Mouse (Mus musculus) midbrain, embryonic 14.5 days (tissue): ENCODE measurements around the gene Gadd45b. TPM values are rescaled to one million over a fixed set of nuclear protein-coding genes. Genes with fewer than 3 reads are reported as not detected.

Source experiments
- ATAC-seq: fragments of 200-750 bp; cut with Nextera tagmentation; 2 replicates; pipeline ENCODE4 v1.8.0; 2017; ENCODE audit warnings: moderate number of reproducible peaks, moderate library complexity; ENCODE audit not compliant: low FRiP score, low TSS enrichment
- DNase-seq: peaks from one replicate; pipeline ENCODE4 v3.0.0-alpha.2; 2015
- H3K27ac ChIP-seq: fragments of 300-500 bp; sonication (generic); replicated peaks from 2 replicates; pipeline ENCODE4 v1.5.1; 2014; ENCODE audit warnings: mild to moderate bottlenecking, low read depth, low read length, moderate library complexity
- H3K27me3 ChIP-seq: fragments of 300-500 bp; sonication (generic); 2 replicates; pipeline ENCODE4 v1.6.1; 2014; ENCODE audit warnings: low read length, control low read depth, mixed read lengths; ENCODE audit not compliant: control insufficient read depth, insufficient read depth
- H3K36me3 ChIP-seq: fragments of 300-500 bp; sonication (generic); 2 replicates; pipeline ENCODE4 v1.6.1; 2014; ENCODE audit warnings: low read length, control low read depth; ENCODE audit not compliant: control insufficient read depth, insufficient read depth
- H3K4me1 ChIP-seq: fragments of 300-500 bp; sonication (generic); 2 replicates; pipeline ENCODE4 v1.6.1; 2014; ENCODE audit warnings: mild to moderate bottlenecking, antibody characterized with exemption, low read length, control low read depth; ENCODE audit not compliant: control insufficient read depth, insufficient read depth
- H3K4me2 ChIP-seq: fragments of 300-500 bp; sonication (generic); 2 replicates; pipeline ENCODE4 v1.6.1; 2014; ENCODE audit warnings: mild to moderate bottlenecking, low read length, moderate library complexity
- H3K4me3 ChIP-seq: fragments of 300-500 bp; sonication (generic); replicated peaks from 2 replicates; pipeline ENCODE4 v1.5.1; 2014; ENCODE audit warnings: low read depth, low read length
- H3K9ac ChIP-seq: fragments of 300-500 bp; sonication (generic); replicated peaks from 2 replicates; pipeline ENCODE4 v1.6.1; 2014; ENCODE audit warnings: mild to moderate bottlenecking, low read length, moderate library complexity
- H3K9me3 ChIP-seq: fragments of 300-500 bp; sonication (generic); 2 replicates; pipeline ENCODE4 v1.6.1; 2016; ENCODE audit warnings: low read length, control low read depth, mixed read lengths; ENCODE audit not compliant: control insufficient read depth
- WGBS: fragments of 180-500 bp; shearing (Covaris S2); extraction: QIAGEN DNeasy Blood & Tissue Kit; methylation state at CpG from one replicate; pipeline ENCODE4 v1.1.7; 2014; 5-methylcytosine and 5-hydroxymethylcytosine counted together
- polyA plus RNA-seq: library from polyadenylated mRNA; unstranded; fragments of >200 nt; fragmentation: Nextera tagmentation; extraction: Ambion mirVana; gene quantifications from 2 replicates; pipeline ENCODE4 v1.2.1, GENCODE M21; 2014

Gadd45b gene
- 4.3 and 8.0 TPM in 2 replicates for polyA plus RNA-seq

DNA sequence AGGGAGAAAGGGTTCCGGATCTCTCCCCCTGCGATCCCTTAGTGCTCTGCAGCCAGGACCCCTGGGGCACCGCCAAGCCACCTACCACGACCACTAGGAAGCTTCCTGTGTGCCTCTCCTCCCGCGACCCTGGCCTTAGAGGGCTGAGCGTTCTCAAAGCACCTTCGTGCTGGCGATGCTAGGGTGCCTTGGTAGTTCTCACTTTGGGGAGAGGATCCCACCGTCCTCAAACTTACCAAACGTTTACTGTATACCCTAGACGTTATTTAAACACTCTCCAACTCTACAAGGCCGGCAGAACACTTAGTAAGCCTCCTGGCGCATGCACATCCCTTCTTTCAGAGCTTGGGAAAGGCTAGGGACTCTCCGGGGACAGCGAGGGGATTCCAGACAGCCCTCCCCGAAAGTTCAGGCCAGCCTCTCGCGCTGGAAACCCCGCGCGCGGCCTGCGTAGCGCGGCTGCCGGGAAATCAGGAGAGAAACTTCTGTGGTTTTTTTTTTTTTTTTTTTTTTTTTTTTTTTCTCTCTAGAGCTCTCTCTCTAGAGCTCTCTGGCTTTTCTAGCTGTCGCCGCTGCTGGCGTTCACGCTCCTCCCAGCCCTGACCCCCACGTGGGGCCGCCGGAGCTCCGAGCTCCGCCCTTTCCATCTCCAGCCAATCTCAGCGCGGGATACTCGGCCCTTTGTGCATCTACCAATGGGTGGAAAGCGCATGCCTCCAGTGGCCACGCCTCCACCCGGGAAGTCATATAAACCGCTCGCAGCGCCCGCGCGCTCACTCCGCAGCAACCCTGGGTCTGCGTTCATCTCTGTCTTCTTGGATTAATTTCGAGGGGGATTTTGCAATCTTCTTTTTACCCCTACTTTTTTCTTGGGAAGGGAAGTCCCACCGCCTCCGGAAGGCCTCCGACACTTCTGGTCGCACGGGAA is at the start of gene Gadd45b:
Gene Gadd45b (plus strand): TSS at position 775 of the 928 bp plus-strand sequence.
- peak; percentile 90 for ATAC-seq

GRCm38 (mm10) chr10:80880131-80880641 is 49.7 kb upstream of the Gadd45b start:
- Histone ChIP-seq H3K27ac (no peak overlapping the region), H3K4me1 (no peaks in the 10 kb centered on the region), H3K4me3 (no peak overlapping the region), H3K36me3 (no peaks in the 10 kb centered on the region), H3K9me3 (no peaks in the 10 kb centered on the region), H3K4me2 (no peak overlapping the region), H3K9ac (no peak overlapping the region), H3K27me3 (no peaks in the 10 kb centered on the region)
- ATAC-seq = peak; percentile 48; the same call in 1 of the 2 replicates
- DNase-seq = peak; percentile 71
- 18% methylated on average over 5 of the region's 5 CpGs for WGBS

More for the DNA sequence above, at the start of gene Gadd45b:
- Histone ChIP-seq H3K4me2 (peak within 1 kb of the TSS; percentile 86), H3K4me3 (peak within 1 kb of the TSS; percentile 43), H3K27me3 (peaks cover 44% of the 10 kb centered on the region), H3K36me3 (no peaks in the 10 kb centered on the region), H3K27ac (peak within 1 kb of the TSS; percentile 58), H3K9me3 (no peaks in the 10 kb centered on the region), H3K9ac (peak within 1 kb of the TSS; percentile 60), H3K4me1 (peaks cover 35% of the 10 kb centered on the region)
- WGBS = under 1% methylated on average over 56 of the region's 56 CpGs
- peak; percentile 99 for DNase-seq

DNA sequence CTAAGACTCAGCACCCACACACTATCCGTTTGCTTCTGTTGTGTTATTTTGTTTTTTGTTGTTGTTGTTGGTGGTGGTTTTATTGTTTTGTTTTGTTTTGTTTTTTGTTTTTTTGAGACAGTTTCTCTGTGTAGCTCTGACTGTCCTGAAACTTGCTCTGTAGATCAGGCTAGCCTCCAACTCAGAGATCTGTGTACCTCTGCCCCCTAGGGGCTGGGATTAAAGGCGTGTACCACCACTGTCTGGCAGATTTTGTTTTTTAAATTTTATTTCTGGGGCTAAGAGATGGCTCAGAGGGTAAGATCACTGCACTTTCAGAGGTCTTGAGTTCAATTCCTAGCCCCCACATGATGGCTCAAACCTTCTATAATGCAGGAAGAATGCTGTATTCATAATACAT is 49.0 kb upstream of the Gadd45b start:
- DNase-seq (no peak), ATAC-seq (no peak)
- Histone ChIP-seq H3K4me3 (no peak overlapping the region), H3K27me3 (no peaks in the 10 kb centered on the region), H3K27ac (no peak overlapping the region), H3K4me2 (no peak overlapping the region), H3K36me3 (no peaks in the 10 kb centered on the region), H3K9ac (no peak overlapping the region), H3K9me3 (no peaks in the 10 kb centered on the region), H3K4me1 (no peaks in the 10 kb centered on the region)
- WGBS = 78% methylated on average over 2 of the region's 2 CpGs

DNA sequence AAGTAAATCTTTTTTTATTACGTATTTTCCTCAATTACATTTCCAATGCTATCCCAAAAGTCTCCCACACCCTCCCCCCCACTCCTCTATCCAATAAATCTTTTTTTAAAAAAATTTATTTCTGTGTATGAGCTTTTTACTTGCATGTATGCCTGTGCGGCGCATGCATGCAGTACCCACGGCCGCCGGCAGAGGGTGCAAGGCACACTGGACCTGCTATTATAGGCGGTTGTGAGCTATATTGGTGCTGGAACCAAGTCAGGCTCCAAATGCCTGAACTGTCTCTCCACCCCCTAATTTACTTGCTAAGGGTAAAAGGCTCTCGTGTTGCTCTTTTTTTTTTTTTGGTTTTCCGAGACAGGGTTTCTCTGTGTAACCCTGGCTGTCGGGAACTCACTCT is 48.6 kb upstream of the Gadd45b start:
- no peaks in the 10 kb centered on the region for H3K9me3 ChIP-seq
- 26% methylated on average over 10 of the region's 10 CpGs for WGBS
- no peak overlapping the region for H3K27ac ChIP-seq
- ATAC-seq (no peak), DNase-seq (peak; percentile 70)
- H3K9ac ChIP-seq = no peak overlapping the region
- H3K36me3 ChIP-seq = no peaks in the 10 kb centered on the region
- H3K27me3 ChIP-seq = no peaks in the 10 kb centered on the region
- no peak overlapping the region for H3K4me2 ChIP-seq
- H3K4me3 ChIP-seq = no peak overlapping the region
- H3K4me1 ChIP-seq = no peaks in the 10 kb centered on the region

- no peaks in the 10 kb centered on the region for H3K9me3 ChIP-seq
- H3K9ac ChIP-seq = no peak overlapping the region
- H3K4me2 ChIP-seq = no peak overlapping the region
- H3K4me3 ChIP-seq = no peak overlapping the region
- no peak overlapping the region for H3K27ac ChIP-seq
- no peaks in the 10 kb centered on the region for H3K4me1 ChIP-seq
- H3K27me3 ChIP-seq = no peaks in the 10 kb centered on the region
- DNase-seq (no peak), ATAC-seq (no peak)
- 78% methylated on average over 11 of the region's 11 CpGs for WGBS
- no peaks in the 10 kb centered on the region for H3K36me3 ChIP-seq
These were observed 42.7 kb upstream of the Gadd45b start for GRCm38 (mm10) chr10:80887181-80887580.

DNA sequence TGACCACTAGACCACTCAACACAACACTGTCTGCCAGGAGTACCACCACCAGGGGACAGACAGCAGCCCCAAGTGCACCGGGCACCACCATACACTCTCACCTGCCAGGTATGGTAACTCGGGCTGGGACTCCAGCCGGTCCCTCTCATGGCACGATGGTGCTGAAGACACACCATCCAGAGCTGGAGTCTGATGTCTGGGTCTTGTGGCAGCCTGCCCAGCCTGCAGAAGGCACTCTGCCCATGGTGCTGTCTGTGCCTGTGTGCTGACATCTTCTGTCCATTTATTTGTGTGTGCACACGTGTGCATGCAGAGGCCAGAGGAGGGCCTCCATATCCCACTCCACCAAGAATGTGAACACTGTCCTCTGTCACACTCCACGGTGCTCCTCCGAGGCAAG is 34.8 kb upstream of the Gadd45b start:
- Histone ChIP-seq H3K36me3 (peaks cover 18% of the 10 kb centered on the region), H3K4me3 (no peak overlapping the region), H3K9ac (no peak overlapping the region), H3K9me3 (no peaks in the 10 kb centered on the region), H3K27me3 (no peaks in the 10 kb centered on the region), H3K27ac (no peak overlapping the region), H3K4me2 (no peak overlapping the region), H3K4me1 (peaks cover 7% of the 10 kb centered on the region)
- DNase-seq = no peak
- ATAC-seq = no peak
- 84% methylated on average over 7 of the region's 7 CpGs for WGBS

DNA sequence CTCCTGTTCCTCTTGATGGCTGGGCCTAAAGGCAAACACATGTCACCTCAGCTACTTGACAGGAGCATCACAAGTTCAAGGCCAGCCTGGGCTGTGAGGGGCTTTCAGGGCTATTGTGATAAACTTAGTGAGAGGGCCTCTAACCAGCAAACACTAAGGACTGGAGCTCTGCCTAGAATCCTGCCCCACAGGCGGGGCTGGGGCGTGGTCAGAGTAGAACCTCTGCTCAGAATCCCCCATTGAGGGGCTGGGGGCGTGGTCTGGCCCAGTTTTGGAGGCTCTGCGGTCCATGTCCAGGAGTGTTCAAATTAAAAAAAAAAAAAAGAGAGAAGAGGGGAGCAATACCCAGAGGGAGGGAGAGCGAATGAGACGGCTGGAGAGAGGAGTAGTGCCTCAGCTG is 34.2 kb upstream of the Gadd45b start:
- H3K36me3 ChIP-seq = peaks cover 18% of the 10 kb centered on the region
- H3K27me3 ChIP-seq = no peaks in the 10 kb centered on the region
- 83% methylated on average over 6 of the region's 6 CpGs for WGBS
- no peak overlapping the region for H3K9ac ChIP-seq
- peaks cover 7% of the 10 kb centered on the region for H3K4me1 ChIP-seq
- no peak overlapping the region for H3K27ac ChIP-seq
- no peak overlapping the region for H3K4me2 ChIP-seq
- H3K4me3 ChIP-seq = no peak overlapping the region
- DNase-seq = no peak
- no peaks in the 10 kb centered on the region for H3K9me3 ChIP-seq
- no peak for ATAC-seq

GRCm38 (mm10) chr10:80896581-80897485 is 33.0 kb upstream of the Gadd45b start:
- no peak overlapping the region for H3K4me2 ChIP-seq
- no peak overlapping the region for H3K27ac ChIP-seq
- WGBS = 74% methylated on average over 24 of the region's 24 CpGs
- no peak overlapping the region for H3K9ac ChIP-seq
- H3K4me3 ChIP-seq = no peak overlapping the region
- DNase-seq (no peak), ATAC-seq (no peak)
- H3K9me3 ChIP-seq = no peaks in the 10 kb centered on the region
- peaks cover 23% of the 10 kb centered on the region for H3K36me3 ChIP-seq
- no peaks in the 10 kb centered on the region for H3K27me3 ChIP-seq
- peaks cover 7% of the 10 kb centered on the region for H3K4me1 ChIP-seq
